Mouse (Mus musculus): ENCODE measurements at regions not wholly inside any gene's neighbourhood (a gene's known extent, or its start where the extent isn't known, plus 50 kb on each side); places are given as distances from the start of the nearest gene placed in this dataset.

GRCm38 (mm10) chr4:68114502-68114901 is 839.7 kb downstream of the Brinp1 start:
- no peak for TF ChIP-seq ZNF384 (IDR thresholded peaks at IDR 0.05; ENCODE audit: low read depth, low read length)
- TF ChIP-seq HCFC1 (IDR thresholded peaks at IDR 0.05; ENCODE audit: borderline replicate concordance, insufficient read depth, low read length) = no peak
- no peak for TF ChIP-seq ZC3H11A (IDR thresholded peaks at IDR 0.05; ENCODE audit: borderline replicate concordance, low read depth, low read length)
- TF ChIP-seq MAFK (IDR thresholded peaks at IDR 0.05; ENCODE audit: insufficient read depth, low read depth, low read length) = no peak

Data from ES-E14 (cell line).